ENCODE assay signal across 14 mouse cellular contexts in the genomic region with DNA sequence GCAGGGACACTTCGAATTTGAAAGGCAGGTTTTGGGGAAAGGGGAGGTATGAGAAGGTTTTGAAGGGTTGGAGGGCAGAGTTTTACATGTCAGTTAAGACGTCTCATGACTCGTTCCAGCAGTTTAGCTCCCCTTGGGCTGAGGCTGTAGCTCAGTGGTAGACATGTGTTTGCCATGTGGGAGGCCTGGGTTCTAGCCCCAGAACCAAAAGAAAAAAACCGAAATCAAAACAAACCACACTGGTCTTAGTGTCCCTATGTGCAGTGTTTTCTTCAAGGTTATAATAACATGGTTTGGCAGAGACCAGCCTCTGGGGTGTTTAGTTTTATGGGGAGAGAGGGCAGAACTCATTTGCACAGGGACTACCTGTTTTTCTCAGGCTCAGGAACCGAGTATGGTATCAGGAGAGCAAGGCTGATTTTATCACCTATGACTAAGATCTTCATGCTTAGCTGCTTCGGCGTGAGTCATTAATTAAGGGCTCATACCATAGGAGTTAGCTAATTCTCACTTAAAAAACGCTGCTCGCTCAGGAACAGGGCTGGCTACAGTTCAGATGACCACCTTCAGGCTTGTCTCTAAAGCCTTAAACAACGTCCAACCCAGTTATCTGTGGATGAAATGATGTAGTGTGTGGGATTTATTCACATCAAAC. TPM values are rescaled to one million over a fixed set of nuclear protein-coding genes. Genes with fewer than 3 reads are reported as not detected.
DNase-seq lines count a peak whose midpoint lies in the region; ATAC-seq and TF ChIP-seq lines count a peak whose summit lies in the region.
"Had no signal": no experiment of that assay in that cellular context is flagged by ENCODE, and none has a peak within 500 bp of the region (broad histone marks: within the 10 kb centered on the region; RNA-seq: fewer than 3 reads in every experiment).

No protein-coding gene starts in this region.

- peak overlapping the region; percentile 9; the same call in 1 of the 2 replicates for H3K4me3 ChIP-seq in heart, adult 2 months
- no peak overlapping the region for H3K4me3 ChIP-seq in embryonic facial prominence, embryonic 10.5 days
- H3K4me3 ChIP-seq in limb, embryonic 12.5 days (replicated peaks), result no peak overlapping the region
- H3K4me3 ChIP-seq: forebrain, embryonic 10.5 days had no signal

- H3K4me2 ChIP-seq in limb, embryonic 12.5 days, result no peak overlapping the region; the same call in none of the 2 replicates

- H3K36me3 ChIP-seq in heart, adult 2 months (ENCODE audit: control insufficient read depth, insufficient read depth, low read length), result no peaks in the 10 kb centered on the region
- H3K36me3 ChIP-seq in embryonic facial prominence, embryonic 10.5 days (replicated peaks), result peaks cover 14% of the 10 kb centered on the region
- no peaks in the 10 kb centered on the region for H3K36me3 ChIP-seq in limb, embryonic 12.5 days

- no peak for TF ChIP-seq EP300 in heart, adult 2 months (IDR thresholded peaks at IDR 0.05; ENCODE audit: insufficient read depth, low read depth, low read length)

- 49% methylated on average over 10 of the region's 10 CpGs for WGBS in heart, adult 2 months
- WGBS in embryonic facial prominence, embryonic 10.5 days, result 59% methylated on average over 10 of the region's 10 CpGs
- WGBS in limb, embryonic 12.5 days, result 31% methylated on average over 10 of the region's 10 CpGs

- intact Hi-C loops in heart, adult 2 months (cut with DNase I), result no loop called here
- intact Hi-C loops in heart, postnatal 25 days (cut with DNase I), result no loop called here

- no peak for DNase-seq in heart, adult 2 months
- DNase-seq in heart, postnatal 25 days (ENCODE audit: low spot score), result no peak
- DNase-seq in 416B (ENCODE audit: low read depth), result peak; percentile 87
- DNase-seq in embryonic facial prominence, embryonic 10.5 days (ENCODE audit: low spot score), result peak; percentile 34
- no peak for DNase-seq in layer of hippocampus, postnatal 10 days (ENCODE audit: low spot score in 2 of 2)
- no peak for DNase-seq in yolk sac, embryonic 10.5 days (ENCODE audit: low spot score)
- DNase-seq in thymus, postnatal 4 days, result no peak
- DNase-seq: cerebellum, postnatal 10 days; gastrocnemius, postnatal 10 days; heart, postnatal 10 days; liver, postnatal 0 days had no signal

- H3K79me2 ChIP-seq in heart, adult 2 months (replicated peaks; ENCODE audit: control insufficient read depth, insufficient read depth, low read length), result peaks cover 1% of the 10 kb centered on the region

- no peak for TF ChIP-seq CTCF in heart, adult 2 months (IDR thresholded peaks at IDR 0.05)

- no peak overlapping the region for H3K9ac ChIP-seq in heart, adult 2 months (ENCODE audit: low read depth, low read length)
- no peak overlapping the region for H3K9ac ChIP-seq in limb, embryonic 12.5 days (replicated peaks)
- H3K9ac ChIP-seq: liver, postnatal 0 days had no signal

- H3K27ac ChIP-seq in heart, adult 2 months, result no peak overlapping the region
- H3K27ac ChIP-seq in embryonic facial prominence, embryonic 10.5 days (replicated peaks), result no peak overlapping the region
- H3K27ac ChIP-seq in limb, embryonic 12.5 days, result 0 out of 2 replicates have a peak overlapping the region, but pooled peaks have one; percentile 37
- H3K27ac ChIP-seq: forebrain, embryonic 10.5 days had no signal

- H3K9me3 ChIP-seq in embryonic facial prominence, embryonic 10.5 days, result no peaks in the 10 kb centered on the region
- no peaks in the 10 kb centered on the region for H3K9me3 ChIP-seq in limb, embryonic 12.5 days
- H3K9me3 ChIP-seq: forebrain, embryonic 10.5 days had no signal

- peaks cover 11% of the 10 kb centered on the region for H3K4me1 ChIP-seq in heart, adult 2 months (ENCODE audit: control insufficient read depth, insufficient read depth, low read length)
- peaks cover 58% of the 10 kb centered on the region for H3K4me1 ChIP-seq in embryonic facial prominence, embryonic 10.5 days
- peaks cover 59% of the 10 kb centered on the region for H3K4me1 ChIP-seq in limb, embryonic 12.5 days (replicated peaks)

- TF ChIP-seq POLR2A in heart, adult 2 months (IDR thresholded peaks at IDR 0.05; ENCODE audit: insufficient read depth, low read depth, low read length), result no peak

- ATAC-seq in limb, embryonic 12.5 days (ENCODE audit: insufficient number of reproducible peaks, insufficient read depth, low FRiP score, low TSS enrichment, low read depth), result peak; percentile 66; the same call in 1 of the 2 replicates
- ATAC-seq: CD4-positive, CD25-positive, alpha-beta regulatory T cell, adult 4 months; liver, postnatal 0 days had no signal

- H3K27me3 ChIP-seq in heart, adult 2 months (ENCODE audit: control insufficient read depth, insufficient read depth, low read length), result no peaks in the 10 kb centered on the region
- no peaks in the 10 kb centered on the region for H3K27me3 ChIP-seq in embryonic facial prominence, embryonic 10.5 days (replicated peaks; ENCODE audit: low read depth, poor library complexity, severe bottlenecking)
- 0 out of 2 replicates have a peak, but pooled peaks cover 3% of the 10 kb centered on the region for H3K27me3 ChIP-seq in limb, embryonic 12.5 days

RNA-seq across cellular contexts. Expression of a gene that starts 8.9 kb away (rescaled TPM):
- 10 to 100 TPM; 33.1 to 33.6 TPM for total RNA-seq in heart, adult 2 months (2021)
- 21.7 and 30.3 TPM in 2 replicates for polyA plus RNA-seq in heart, adult 2 months (2012; rRNA removed)
- total RNA-seq in heart, postnatal 25 days (2021), result 10 to 100 TPM; 33.8 to 41.5 TPM
- 94.6 and 95.3 TPM in 2 replicates for polyA plus RNA-seq in embryonic facial prominence, embryonic 10.5 days (2016; fragmentation: Nextera tagmentation; extraction: Ambion mirVana)
- polyA plus RNA-seq in limb, embryonic 12.5 days (2016; fragmentation: Nextera tagmentation; extraction: Ambion mirVana), result 106 and 119 TPM in 2 replicates
- 10 to 100 TPM; 29.2 to 29.4 TPM for total RNA-seq in layer of hippocampus, postnatal 10 days (2021)

Comparison
In these comparisons a context has a peak if more than half of its experiments do, and no peak if none do; other contexts are left out.
1. DNase-seq: peak in 416B (single experiment) and embryonic facial prominence, embryonic 10.5 days (single experiment); none in heart, adult 2 months (0 of 2), heart, postnatal 25 days (single experiment), layer of hippocampus, postnatal 10 days (0 of 2), yolk sac, embryonic 10.5 days (single experiment) and thymus, postnatal 4 days (single experiment).